8 mouse cellular contexts compared by ENCODE assay signal in the genomic region with DNA sequence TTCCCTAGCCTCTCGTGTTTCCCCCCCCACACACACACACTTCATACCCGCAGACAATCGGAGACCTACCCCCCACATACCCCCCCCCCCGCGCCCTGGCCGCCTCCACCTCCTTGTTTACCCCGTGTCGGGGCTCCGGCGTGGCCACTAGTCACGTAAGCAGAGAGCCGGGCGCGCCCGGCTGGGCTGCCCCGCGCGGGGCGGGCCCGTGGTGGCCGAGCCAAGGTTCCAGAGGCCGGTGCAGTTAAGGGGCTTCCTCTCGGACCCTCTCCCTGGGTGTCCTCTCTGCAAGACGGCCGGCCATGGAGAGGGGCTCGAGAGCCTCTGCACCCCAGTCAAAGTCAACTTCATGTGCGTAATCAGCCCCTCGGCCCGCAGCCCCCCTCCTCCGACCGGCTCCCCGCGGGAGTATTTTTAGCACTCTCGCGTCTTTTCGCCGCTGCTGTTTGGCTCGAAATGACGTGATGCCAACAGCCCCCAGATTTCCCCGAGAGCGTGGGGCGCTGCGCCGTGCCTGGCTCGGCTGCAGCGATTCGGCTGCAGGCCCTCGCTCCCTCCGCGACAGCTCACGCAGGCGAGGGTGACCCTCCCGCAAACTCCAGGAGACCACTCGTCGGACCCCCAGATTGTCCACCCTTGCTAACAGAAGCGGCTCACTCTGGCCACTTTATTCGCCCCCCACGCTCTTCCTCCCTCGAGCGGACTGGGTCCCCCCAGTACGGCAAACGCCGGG. TPM values are rescaled to one million over a fixed set of nuclear protein-coding genes. Genes with fewer than 3 reads are reported as not detected.
A peak's percentile ranks its signal among the peaks of the same experiment; 100 is the strongest.
DNase-seq lines count a peak whose midpoint lies in the region; ATAC-seq and TF ChIP-seq lines count a peak whose summit lies in the region.

No protein-coding gene starts in this region.

- peak overlapping the region; percentile 96 for H3K9ac ChIP-seq in heart, embryonic 11.5 days (ENCODE audit: low read depth, low read length)
- peak overlapping the region; percentile 88 for H3K9ac ChIP-seq in kidney, embryonic 16.5 days (replicated peaks; ENCODE audit: low read length)
- H3K9ac ChIP-seq in liver, embryonic 11.5 days (ENCODE audit: low read depth, low read length): peak overlapping the region; percentile 92
- peak overlapping the region; percentile 67 for H3K9ac ChIP-seq in stomach, embryonic 14.5 days (replicated peaks; ENCODE audit: low read depth, low read length)

- no peaks in the 10 kb centered on the region for H3K9me3 ChIP-seq in heart, embryonic 11.5 days (replicated peaks; ENCODE audit: control insufficient read depth, low read length)
- H3K9me3 ChIP-seq in kidney, embryonic 16.5 days (ENCODE audit: low read length): no peaks in the 10 kb centered on the region
- no peaks in the 10 kb centered on the region for H3K9me3 ChIP-seq in liver, embryonic 11.5 days (ENCODE audit: control insufficient read depth, low read length)
- no peaks in the 10 kb centered on the region for H3K9me3 ChIP-seq in stomach, embryonic 14.5 days (ENCODE audit: control insufficient read depth, low read depth, low read length)

- DNase-seq in A20 (ENCODE audit: low read depth, low spot score): peak; percentile 93
- peak; percentile 65 to 80 for DNase-seq in adrenal gland, postnatal 36 days
- peak; percentile 79 for DNase-seq in liver, embryonic 11.5 days (ENCODE audit: low spot score)
- peak; percentile 84 for DNase-seq in naive thymus-derived CD4-positive, alpha-beta T cell, adult 2 months (ENCODE audit: low read depth)

- no peaks in the 10 kb centered on the region for H3K27me3 ChIP-seq in heart, embryonic 11.5 days (ENCODE audit: control insufficient read depth, insufficient read depth, low read length)
- H3K27me3 ChIP-seq in kidney, embryonic 16.5 days (ENCODE audit: insufficient read depth, low read length): no peaks in the 10 kb centered on the region
- no peaks in the 10 kb centered on the region for H3K27me3 ChIP-seq in liver, embryonic 11.5 days (replicated peaks; ENCODE audit: control insufficient read depth, insufficient read depth, low read length)
- no peaks in the 10 kb centered on the region for H3K27me3 ChIP-seq in stomach, embryonic 14.5 days (ENCODE audit: control insufficient read depth, insufficient read depth, low read length)

- TF ChIP-seq CTCF in embryonic fibroblast, embryonic 13.5 days (IDR thresholded peaks at IDR 0.05; ENCODE audit: borderline replicate concordance, insufficient read depth, low read length): no peak

- peak; percentile 36 for ATAC-seq in heart, embryonic 11.5 days (replicated peaks; ENCODE audit: insufficient number of reproducible peaks, low FRiP score, low TSS enrichment)
- ATAC-seq in kidney, embryonic 16.5 days (ENCODE audit: low FRiP score, low TSS enrichment): peak; percentile 9
- peak; percentile 21; the same call in 1 of the 2 replicates for ATAC-seq in liver, embryonic 11.5 days (replicated peaks; ENCODE audit: low FRiP score)
- ATAC-seq in stomach, embryonic 14.5 days (ENCODE audit: insufficient number of reproducible peaks, insufficient read depth, low FRiP score, low read depth): no peak

- peak overlapping the region; percentile 67 for H3K4me3 ChIP-seq in embryonic fibroblast, embryonic 13.5 days (ENCODE audit: insufficient read depth, low read length)
- H3K4me3 ChIP-seq in heart, embryonic 11.5 days (ENCODE audit: low read depth, low read length): peak overlapping the region; percentile 90
- peak overlapping the region; percentile 93 for H3K4me3 ChIP-seq in kidney, embryonic 16.5 days (ENCODE audit: low read length)
- peak overlapping the region; percentile 97 for H3K4me3 ChIP-seq in liver, embryonic 11.5 days (ENCODE audit: low read depth, low read length)
- H3K4me3 ChIP-seq in stomach, embryonic 14.5 days (ENCODE audit: low read depth, low read length): peak overlapping the region; percentile 74

- peak; percentile 23 for TF ChIP-seq POLR2A in embryonic fibroblast, embryonic 13.5 days (IDR thresholded peaks at IDR 0.05; ENCODE audit: low read depth, low read length)

- H3K27ac ChIP-seq in embryonic fibroblast, embryonic 13.5 days (ENCODE audit: insufficient read depth, low read length): peak overlapping the region; percentile 76
- peak overlapping the region; percentile 98 for H3K27ac ChIP-seq in heart, embryonic 11.5 days (ENCODE audit: low read depth, low read length)
- H3K27ac ChIP-seq in kidney, embryonic 16.5 days (ENCODE audit: low read length): peak overlapping the region; percentile 97
- H3K27ac ChIP-seq in liver, embryonic 11.5 days (ENCODE audit: low read depth, low read length): peak overlapping the region; percentile 97
- peak overlapping the region; percentile 97 for H3K27ac ChIP-seq in stomach, embryonic 14.5 days (ENCODE audit: low read length)

- WGBS in heart, embryonic 11.5 days (ENCODE audit: insufficient replicate concordance): under 1% methylated on average over 63 of the region's 63 CpGs
- WGBS in kidney, embryonic 16.5 days: under 1% methylated on average over 62 of the region's 63 CpGs
- WGBS in liver, embryonic 11.5 days: under 1% methylated on average over 63 of the region's 63 CpGs
- under 1% methylated on average over 59 of the region's 63 CpGs for WGBS in stomach, embryonic 14.5 days

- no peaks in the 10 kb centered on the region for H3K36me3 ChIP-seq in heart, embryonic 11.5 days (ENCODE audit: control insufficient read depth, insufficient read depth, low read length)
- H3K36me3 ChIP-seq in kidney, embryonic 16.5 days (ENCODE audit: insufficient read depth, low read length): no peaks in the 10 kb centered on the region
- no peaks in the 10 kb centered on the region for H3K36me3 ChIP-seq in liver, embryonic 11.5 days (ENCODE audit: control insufficient read depth, insufficient read depth, low read length)
- no peaks in the 10 kb centered on the region for H3K36me3 ChIP-seq in stomach, embryonic 14.5 days (ENCODE audit: control insufficient read depth, insufficient read depth, low read length)

- peaks cover 2% of the 10 kb centered on the region; the same call in 1 of the 2 replicates for H3K4me1 ChIP-seq in embryonic fibroblast, embryonic 13.5 days (ENCODE audit: control insufficient read depth, insufficient read depth, low read length)
- peaks cover 13% of the 10 kb centered on the region for H3K4me1 ChIP-seq in heart, embryonic 11.5 days (ENCODE audit: control insufficient read depth, insufficient read depth, low read length)
- peaks cover 24% of the 10 kb centered on the region for H3K4me1 ChIP-seq in kidney, embryonic 16.5 days (ENCODE audit: insufficient read depth, low read length)
- peaks cover 7% of the 10 kb centered on the region for H3K4me1 ChIP-seq in liver, embryonic 11.5 days (replicated peaks; ENCODE audit: control insufficient read depth, insufficient read depth, low read length)
- H3K4me1 ChIP-seq in stomach, embryonic 14.5 days (ENCODE audit: control insufficient read depth, insufficient read depth, low read length): peaks cover 17% of the 10 kb centered on the region; the same call in 1 of the 2 replicates

- H3K4me2 ChIP-seq in heart, embryonic 11.5 days: peak overlapping the region; percentile 95
- peak overlapping the region; percentile 97 for H3K4me2 ChIP-seq in kidney, embryonic 16.5 days (replicated peaks; ENCODE audit: low read depth, low read length)
- peak overlapping the region; percentile 100 for H3K4me2 ChIP-seq in liver, embryonic 11.5 days
- H3K4me2 ChIP-seq in stomach, embryonic 14.5 days (replicated peaks; ENCODE audit: low read depth, low read length): peak overlapping the region; percentile 97

RNA-seq across cellular contexts. Expression of a gene that starts 2.8 kb away (rescaled TPM):
- total RNA-seq in adrenal gland, postnatal 36 days (2021): 10 to 100 TPM; 29.7 to 39.8 TPM
- polyA plus RNA-seq in embryonic fibroblast, embryonic 13.5 days (2011; ENCODE audit: insufficient read length, low read depth, missing spikeins): 17.5 and 19.8 TPM in 2 replicates
- polyA plus RNA-seq in heart, embryonic 11.5 days (2014; fragmentation: Nextera tagmentation; extraction: Ambion mirVana): 33.1 and 36.6 TPM in 2 replicates
- polyA plus RNA-seq in kidney, embryonic 16.5 days (2015; fragmentation: Nextera tagmentation; extraction: Ambion mirVana): 19.2 and 32.1 TPM in 2 replicates
- polyA plus RNA-seq in liver, embryonic 11.5 days (2014; fragmentation: Nextera tagmentation; extraction: Ambion mirVana): 34.3 and 42.6 TPM in 2 replicates
- 29.3 and 30.3 TPM in 2 replicates for polyA plus RNA-seq in stomach, embryonic 14.5 days (2014; fragmentation: Nextera tagmentation; extraction: Ambion mirVana)

RNA-seq across cellular contexts. Expression of a gene that starts 58.4 kb away (rescaled TPM):
- total RNA-seq in adrenal gland, postnatal 36 days (2021): not detected
- not detected in 2 replicates for polyA plus RNA-seq in embryonic fibroblast, embryonic 13.5 days (2011; ENCODE audit: insufficient read length, low read depth, missing spikeins)
- 2.1 and 3.5 TPM in 2 replicates for polyA plus RNA-seq in heart, embryonic 11.5 days (2014; fragmentation: Nextera tagmentation; extraction: Ambion mirVana)
- polyA plus RNA-seq in kidney, embryonic 16.5 days (2015; fragmentation: Nextera tagmentation; extraction: Ambion mirVana): not detected in 2 replicates
- 3.3 TPM in 1 of 2 replicates, not detected in the other for polyA plus RNA-seq in liver, embryonic 11.5 days (2014; fragmentation: Nextera tagmentation; extraction: Ambion mirVana)
- not detected in 2 replicates for polyA plus RNA-seq in stomach, embryonic 14.5 days (2014; fragmentation: Nextera tagmentation; extraction: Ambion mirVana)
